Mouse (Mus musculus) stomach, embryonic 15.5 days (tissue): ENCODE results near the gene Kif6. TPM values are rescaled to one million over a fixed set of nuclear protein-coding genes. Genes with fewer than 3 reads are reported as not detected.
A peak's percentile ranks its signal among the peaks of the same experiment; 100 is the strongest.

Experiments used
- ATAC-seq: fragments of 200-750 bp; cut with Nextera tagmentation; 2 replicates; pipeline ENCODE4 v1.8.0; 2017; ENCODE audit warnings: low read depth, moderate number of reproducible peaks, moderate TSS enrichment; ENCODE audit not compliant: insufficient read depth, low FRiP score
- H3K27ac ChIP-seq: fragments of 300-500 bp; sonication (generic); 2 replicates; pipeline ENCODE4 v1.5.1; 2015; ENCODE audit warnings: mild to moderate bottlenecking, inconsistent platforms
- H3K27me3 ChIP-seq: fragments of 300-500 bp; sonication (generic); replicated peaks from 2 replicates; pipeline ENCODE4 v1.6.1; 2015; ENCODE audit warnings: inconsistent platforms
- H3K36me3 ChIP-seq: fragments of 300-500 bp; sonication (generic); 2 replicates; pipeline ENCODE4 v1.6.1; 2015; ENCODE audit warnings: inconsistent platforms
- H3K4me1 ChIP-seq: fragments of 300-500 bp; sonication (generic); 2 replicates; pipeline ENCODE4 v1.6.1; 2015; ENCODE audit warnings: inconsistent platforms
- H3K4me2 ChIP-seq: fragments of 300-500 bp; sonication (generic); 2 replicates; pipeline ENCODE4 v1.6.1; 2015; ENCODE audit warnings: mild to moderate bottlenecking, inconsistent platforms
- H3K4me3 ChIP-seq: fragments of 300-500 bp; sonication (generic); replicated peaks from 2 replicates; pipeline ENCODE4 v1.5.1; 2015; ENCODE audit warnings: inconsistent platforms
- H3K9ac ChIP-seq: fragments of 300-500 bp; sonication (generic); 2 replicates; pipeline ENCODE4 v1.6.1; 2015; ENCODE audit warnings: inconsistent platforms
- H3K9me3 ChIP-seq: fragments of 300-500 bp; sonication (generic); 2 replicates; pipeline ENCODE4 v1.6.1; 2016; ENCODE audit warnings: inconsistent platforms
- WGBS: fragments of 180-500 bp; shearing (Covaris S2); methylation state at CpG from one replicate; pipeline ENCODE4 v1.1.7; 2015; 5-methylcytosine and 5-hydroxymethylcytosine counted together
- polyA plus RNA-seq: library from polyadenylated mRNA; unstranded; fragments of >200 nt; fragmentation: Nextera tagmentation; extraction: Ambion mirVana; gene quantifications from 2 replicates; pipeline ENCODE4 v1.2.1, GENCODE M21; 2015

The Kif6 gene
- polyA plus RNA-seq, 1 experiment from 2014 or later: 1.9 TPM

DNA sequence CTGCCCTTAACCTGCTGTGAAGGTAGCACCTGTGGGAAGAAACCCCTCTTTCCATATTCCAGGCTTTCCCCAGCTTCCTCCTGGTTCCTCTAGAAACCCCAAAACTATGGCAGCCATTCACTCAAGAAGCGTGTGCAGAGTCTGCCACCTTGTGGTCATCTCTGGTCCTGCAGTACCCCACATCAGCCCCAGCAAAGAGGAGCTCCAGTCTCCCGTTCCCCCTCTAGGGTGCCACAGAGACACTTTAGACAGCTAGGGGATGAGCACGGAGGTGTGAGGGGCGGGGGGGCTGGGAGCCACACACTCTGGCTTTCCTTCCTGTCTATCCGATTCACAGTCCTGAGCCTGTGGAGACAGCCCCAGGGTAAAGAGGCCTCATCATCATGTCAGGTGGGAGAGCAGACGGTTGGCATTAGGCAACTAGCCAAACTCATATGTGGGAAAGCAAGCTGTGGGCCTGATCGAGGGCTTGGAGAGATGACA is 284.0 kb downstream of the Kif6 start:
- no peaks in the 10 kb centered on the region for H3K9me3 ChIP-seq
- 0 out of 2 replicates have a peak, but pooled peaks cover 3% of the 10 kb centered on the region for H3K27me3 ChIP-seq
- no peak overlapping the region for H3K9ac ChIP-seq
- ATAC-seq: no peak
- no peak overlapping the region for H3K27ac ChIP-seq
- H3K4me1 ChIP-seq: peaks cover 3% of the 10 kb centered on the region; the same call in 1 of the 2 replicates
- 20% methylated on average over 7 of the region's 7 CpGs for WGBS
- no peak overlapping the region for H3K4me2 ChIP-seq
- H3K4me3 ChIP-seq: no peak overlapping the region
- no peaks in the 10 kb centered on the region for H3K36me3 ChIP-seq

- ATAC-seq: no peak
- H3K27me3 ChIP-seq: 0 out of 2 replicates have a peak, but pooled peaks cover 3% of the 10 kb centered on the region
- 84% methylated on average over 7 of the region's 7 CpGs for WGBS
- no peak overlapping the region for H3K27ac ChIP-seq
- H3K36me3 ChIP-seq: no peaks in the 10 kb centered on the region
- H3K9ac ChIP-seq: no peak overlapping the region
- H3K4me3 ChIP-seq: no peak overlapping the region
- no peak overlapping the region for H3K4me2 ChIP-seq
- no peaks in the 10 kb centered on the region for H3K9me3 ChIP-seq
- peaks cover 3% of the 10 kb centered on the region; the same call in 1 of the 2 replicates for H3K4me1 ChIP-seq
These were observed 287.7 kb downstream of the Kif6 start for GRCm38 (mm10) chr17:49902613-49903012.

- H3K4me1 ChIP-seq: no peaks in the 10 kb centered on the region
- no peaks in the 10 kb centered on the region for H3K9me3 ChIP-seq
- H3K9ac ChIP-seq: no peak overlapping the region
- no peak overlapping the region for H3K4me2 ChIP-seq
- ATAC-seq: 0 out of 2 replicates have a peak, but pooled peaks have one; percentile 10
- no peaks in the 10 kb centered on the region for H3K27me3 ChIP-seq
- H3K27ac ChIP-seq: no peak overlapping the region
- no peak overlapping the region for H3K4me3 ChIP-seq
- WGBS: 60% methylated on average over 4 of the region's 4 CpGs
- no peaks in the 10 kb centered on the region for H3K36me3 ChIP-seq
These were observed 308.5 kb downstream of the Kif6 start for GRCm38 (mm10) chr17:49923429-49923828.

DNA sequence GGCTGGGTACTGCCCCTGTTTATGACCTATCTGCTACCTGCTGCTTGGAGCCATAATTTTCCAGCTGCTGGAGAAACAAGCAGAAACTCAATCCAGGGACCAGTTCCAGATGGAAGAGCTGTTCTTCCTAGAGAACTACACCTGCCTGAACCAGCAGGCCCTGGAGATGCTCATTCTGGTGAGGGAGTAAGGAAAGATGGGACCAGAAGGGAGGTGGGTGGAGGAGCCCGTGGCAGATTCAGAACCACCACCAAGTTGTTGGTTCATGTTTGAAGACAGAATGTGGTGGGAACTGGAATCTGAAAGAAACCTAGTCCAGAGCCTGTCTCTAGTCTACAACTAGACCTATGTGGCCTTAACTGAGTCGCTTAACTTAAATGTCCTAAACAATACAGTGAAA is 312.7 kb downstream of the Kif6 start:
- WGBS: 82% methylated on average over 2 of the region's 2 CpGs
- Histone ChIP-seq H3K4me1 (no peaks in the 10 kb centered on the region), H3K27me3 (no peaks in the 10 kb centered on the region), H3K4me2 (no peak overlapping the region), H3K36me3 (no peaks in the 10 kb centered on the region), H3K4me3 (no peak overlapping the region), H3K9ac (no peak overlapping the region), H3K9me3 (no peaks in the 10 kb centered on the region), H3K27ac (no peak overlapping the region)
- no peak for ATAC-seq

- Histone ChIP-seq H3K4me2 (no peak overlapping the region), H3K4me1 (no peaks in the 10 kb centered on the region), H3K36me3 (no peaks in the 10 kb centered on the region), H3K9me3 (no peaks in the 10 kb centered on the region), H3K9ac (no peak overlapping the region), H3K27ac (no peak overlapping the region), H3K27me3 (no peaks in the 10 kb centered on the region), H3K4me3 (no peak overlapping the region)
- ATAC-seq: no peak
- 39% methylated on average over 3 of the region's 3 CpGs for WGBS
These were observed 318.9 kb downstream of the Kif6 start for GRCm38 (mm10) chr17:49933806-49934205.

- no peaks in the 10 kb centered on the region for H3K36me3 ChIP-seq
- 54% methylated on average over 4 of the region's 4 CpGs for WGBS
- ATAC-seq: no peak
These were observed 319.6 kb downstream of the Kif6 start for GRCm38 (mm10) chr17:49934586-49934985.

DNA sequence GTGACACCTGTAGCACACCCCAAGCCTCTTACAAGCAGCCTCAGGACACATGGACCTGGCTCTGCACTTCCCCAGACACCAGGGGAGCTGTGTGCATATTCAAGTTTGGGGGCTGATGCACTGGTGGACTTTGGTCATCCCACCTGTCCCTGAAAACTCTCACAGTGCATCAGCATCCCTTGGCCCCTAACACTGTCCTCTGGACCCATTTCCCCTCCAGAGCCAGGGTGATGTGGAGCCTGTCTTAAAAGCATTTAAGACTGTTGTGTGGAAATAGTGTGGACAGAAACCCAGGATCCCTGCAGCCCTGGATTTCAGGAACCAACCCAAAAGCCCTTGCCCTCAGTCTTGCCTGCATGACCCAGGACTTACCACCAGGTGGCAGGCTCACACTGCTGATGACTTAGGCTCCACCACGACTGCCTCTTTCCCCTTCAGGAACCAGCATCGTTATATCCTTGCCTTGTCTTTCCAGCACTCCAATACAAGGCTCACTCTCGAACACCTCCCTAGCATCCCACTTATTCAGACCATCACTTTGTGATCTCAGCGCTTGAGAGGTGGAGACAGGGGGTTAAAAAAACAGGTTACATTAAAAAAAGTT is 320.8 kb downstream of the Kif6 start:
- H3K27me3 ChIP-seq: no peaks in the 10 kb centered on the region
- under 1% methylated on average over 4 of the region's 4 CpGs for WGBS
- H3K4me1 ChIP-seq: no peaks in the 10 kb centered on the region
- H3K4me3 ChIP-seq: no peak overlapping the region
- no peak for ATAC-seq
- H3K9me3 ChIP-seq: no peaks in the 10 kb centered on the region
- H3K9ac ChIP-seq: no peak overlapping the region
- no peaks in the 10 kb centered on the region for H3K36me3 ChIP-seq
- H3K4me2 ChIP-seq: no peak overlapping the region
- no peak overlapping the region for H3K27ac ChIP-seq

More at GRCm38 (mm10) chr17:49934586-49934985, 319.6 kb downstream of the Kif6 start:
- Histone ChIP-seq H3K4me1 (no peaks in the 10 kb centered on the region), H3K27me3 (no peaks in the 10 kb centered on the region), H3K4me3 (no peak overlapping the region), H3K4me2 (no peak overlapping the region), H3K9me3 (no peaks in the 10 kb centered on the region), H3K27ac (no peak overlapping the region), H3K9ac (no peak overlapping the region)

DNA sequence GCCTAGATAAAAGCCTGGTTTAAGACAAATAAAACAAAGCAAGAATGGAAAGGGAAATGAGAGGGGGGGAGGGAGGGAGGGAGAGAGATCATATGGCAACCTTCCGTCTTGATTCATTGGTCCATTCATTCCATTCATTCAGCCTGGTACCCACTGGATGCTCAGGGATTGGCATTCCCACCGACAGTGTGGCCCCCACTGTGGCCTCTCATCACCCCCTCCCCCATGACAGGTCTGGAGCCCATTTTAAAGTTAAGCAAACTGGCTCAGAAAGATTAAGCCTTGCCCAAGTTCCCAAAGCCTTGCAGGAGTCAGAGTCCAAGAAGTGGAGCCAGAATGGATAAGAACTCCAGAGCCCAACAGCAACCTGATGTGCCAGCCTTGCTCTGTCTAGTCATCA is 321.3 kb downstream of the Kif6 start:
- Histone ChIP-seq H3K36me3 (no peaks in the 10 kb centered on the region), H3K27ac (no peak overlapping the region), H3K4me2 (no peak overlapping the region), H3K4me3 (no peak overlapping the region), H3K27me3 (no peaks in the 10 kb centered on the region), H3K9ac (no peak overlapping the region), H3K4me1 (no peaks in the 10 kb centered on the region), H3K9me3 (no peaks in the 10 kb centered on the region)
- WGBS: 28% methylated on average over 2 of the region's 2 CpGs
- ATAC-seq: no peak

DNA sequence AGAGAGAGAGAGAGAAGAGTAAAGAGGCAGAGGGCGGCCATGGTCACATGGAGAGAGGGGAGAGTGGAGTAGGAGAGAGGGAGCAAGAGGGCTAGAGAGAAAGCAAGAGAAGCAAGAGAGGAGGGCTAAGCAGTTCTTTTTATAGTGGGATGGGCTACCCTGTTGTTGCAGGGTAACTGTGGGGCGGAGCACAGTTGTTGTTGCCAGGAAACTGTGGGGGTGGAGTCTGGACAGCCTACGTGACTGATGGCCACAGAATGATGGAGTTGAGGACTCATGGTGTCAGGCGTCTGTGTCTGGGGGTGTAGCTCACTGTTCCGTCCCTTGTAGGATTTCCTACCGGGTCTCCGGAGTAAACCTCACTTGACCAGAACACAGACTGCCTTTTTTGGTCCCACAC is 324.2 kb downstream of the Kif6 start:
- Histone ChIP-seq H3K4me1 (no peaks in the 10 kb centered on the region), H3K36me3 (no peaks in the 10 kb centered on the region), H3K4me3 (no peak overlapping the region), H3K27me3 (no peaks in the 10 kb centered on the region), H3K27ac (no peak overlapping the region), H3K4me2 (no peak overlapping the region), H3K9ac (no peak overlapping the region), H3K9me3 (no peaks in the 10 kb centered on the region)
- 65% methylated on average over 7 of the region's 7 CpGs for WGBS
- no peak for ATAC-seq

DNA sequence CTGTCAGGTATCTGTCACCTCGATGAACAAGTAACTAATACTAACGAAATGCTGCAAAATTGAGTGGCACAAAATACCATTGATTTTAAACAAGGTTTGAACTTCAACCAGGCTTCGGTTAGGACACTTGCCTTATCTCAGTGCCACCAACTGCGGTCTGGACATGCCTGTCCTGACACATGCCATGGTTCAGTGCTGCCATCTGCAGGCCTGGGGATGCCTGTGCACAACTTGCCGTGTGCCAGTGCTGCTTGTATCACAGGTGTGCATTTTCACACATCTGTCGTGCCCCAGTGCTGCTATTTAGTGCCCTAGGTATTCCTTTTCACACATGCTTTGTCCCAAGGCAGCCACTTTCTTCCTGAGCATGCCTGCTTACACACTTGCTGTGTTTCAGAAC is 327.7 kb downstream of the Kif6 start:
- H3K27ac ChIP-seq: no peak overlapping the region

GRCm38 (mm10) chr17:49951491-49951855 is 336.5 kb downstream of the Kif6 start:
- Histone ChIP-seq H3K4me3 (no peak overlapping the region; the same call in 1 of the 2 replicates), H3K9ac (no peak overlapping the region), H3K9me3 (no peaks in the 10 kb centered on the region), H3K36me3 (no peaks in the 10 kb centered on the region), H3K27me3 (no peaks in the 10 kb centered on the region), H3K27ac (no peak overlapping the region), H3K4me2 (peak overlapping the region; percentile 44; the same call in 1 of the 2 replicates), H3K4me1 (peaks cover 6% of the 10 kb centered on the region; the same call in 1 of the 2 replicates)
- no peak for ATAC-seq
- 9% methylated on average over 7 of the region's 7 CpGs for WGBS

More for the DNA sequence above, 327.7 kb downstream of the Kif6 start:
- H3K36me3 ChIP-seq: no peaks in the 10 kb centered on the region
- no peaks in the 10 kb centered on the region for H3K9me3 ChIP-seq
- no peak overlapping the region for H3K4me2 ChIP-seq
- WGBS: 61% methylated on average over 6 of the region's 6 CpGs
- H3K4me1 ChIP-seq: no peaks in the 10 kb centered on the region
- no peaks in the 10 kb centered on the region for H3K27me3 ChIP-seq
- H3K9ac ChIP-seq: no peak overlapping the region
- H3K4me3 ChIP-seq: no peak overlapping the region
- no peak for ATAC-seq

- Histone ChIP-seq H3K27ac (peak overlapping the region; percentile 46; the same call in 1 of the 2 replicates), H3K27me3 (no peaks in the 10 kb centered on the region), H3K4me3 (peak overlapping the region; percentile 4; the same call in 1 of the 2 replicates), H3K36me3 (no peaks in the 10 kb centered on the region), H3K4me2 (peak overlapping the region; percentile 44), H3K4me1 (peaks cover 6% of the 10 kb centered on the region; the same call in 1 of the 2 replicates), H3K9me3 (no peaks in the 10 kb centered on the region), H3K9ac (no peak overlapping the region)
- 46% methylated on average over 22 of the region's 22 CpGs for WGBS
- no peak for ATAC-seq
These were observed 337.1 kb downstream of the Kif6 start for GRCm38 (mm10) chr17:49951856-49952607.
